Mouse (Mus musculus) erythroid progenitor cell, adult 5-6 weeks (primary cell): ENCODE results near the gene Tmem135. TPM values are rescaled to one million over a fixed set of nuclear protein-coding genes. Genes with fewer than 3 reads are reported as not detected.
"Not testable (repeated sequence)": the region's sequence is repeated elsewhere in the genome, so short reads cannot be mapped to it uniquely, and the experiment has no call there.

Experiments used
- ATAC-seq: replicated peaks from 2 replicates; pipeline ENCODE4 v1.8.0; 2016; ENCODE audit warnings: moderate number of reproducible peaks, mild to moderate bottlenecking, moderate TSS enrichment, inconsistent platforms; ENCODE audit not compliant: poor library complexity, low FRiP score, severe bottlenecking
- total RNA-seq, 2 experiments: library from RNA; stranded (forward) in 1 of 2; stranded (reverse) in 1 of 2; fragments of 150-400 nt in 1 of 2; fragments of 186-747, 209-891 nt in 1 of 2; gene quantifications; 2 replicates each; pipeline versions ENCODE4 v1.2.3 to v1.2.4; 2015 to 2017; ENCODE audit warnings: low replicate concordance in 2 of 2

Gene Tmem135
- total RNA-seq, 2 experiments from 2014 or later = 10.7 to 12.2 TPM

GRCm38 (mm10) chr7:89337711-89338349 lies 66.2 kb downstream of the Tmem135 start:
- no peak for ATAC-seq

GRCm38 (mm10) chr7:89336434-89336833 lies 67.6 kb downstream of the Tmem135 start:
- ATAC-seq = no peak

GRCm38 (mm10) chr7:89335316-89335715 lies 68.7 kb downstream of the Tmem135 start:
- ATAC-seq = no peak

GRCm38 (mm10) chr7:89329896-89330295 lies 74.1 kb downstream of the Tmem135 start:
- no peak for ATAC-seq

GRCm38 (mm10) chr7:89327731-89328130 lies 76.3 kb downstream of the Tmem135 start:
- ATAC-seq = no peak

GRCm38 (mm10) chr7:89326761-89327160 lies 77.3 kb downstream of the Tmem135 start:
- no peak for ATAC-seq

GRCm38 (mm10) chr7:89326202-89326601 lies 77.8 kb downstream of the Tmem135 start:
- ATAC-seq = no peak

- ATAC-seq = not testable (repeated sequence)
These were observed 81.3 kb downstream of the Tmem135 start for GRCm38 (mm10) chr7:89322741-89323140.

- ATAC-seq = no peak
These were observed 84.7 kb downstream of the Tmem135 start for GRCm38 (mm10) chr7:89319351-89319750.

- ATAC-seq = not testable (repeated sequence)
These were observed 86.9 kb downstream of the Tmem135 start for GRCm38 (mm10) chr7:89317088-89317487.

GRCm38 (mm10) chr7:89316112-89316511 lies 87.9 kb downstream of the Tmem135 start:
- ATAC-seq = no peak

- no peak for ATAC-seq
These were observed 92.5 kb downstream of the Tmem135 start for GRCm38 (mm10) chr7:89311555-89311954.

GRCm38 (mm10) chr7:89308926-89309325 lies 95.1 kb downstream of the Tmem135 start:
- ATAC-seq = no peak

- peak; percentile 19; the same call in 1 of the 2 replicates for ATAC-seq
These were observed 95.8 kb downstream of the Tmem135 start for GRCm38 (mm10) chr7:89308238-89308637.

- ATAC-seq = no peak
These were observed 97.2 kb downstream of the Tmem135 start for GRCm38 (mm10) chr7:89306831-89307230.

GRCm38 (mm10) chr7:89304958-89305357 lies 99.1 kb downstream of the Tmem135 start:
- no peak for ATAC-seq

GRCm38 (mm10) chr7:89303765-89304164 lies 100.3 kb downstream of the Tmem135 start:
- ATAC-seq = no peak

- ATAC-seq = no peak
These were observed 105.0 kb downstream of the Tmem135 start for GRCm38 (mm10) chr7:89298911-89299458.

- no peak for ATAC-seq
These were observed 107.1 kb downstream of the Tmem135 start for GRCm38 (mm10) chr7:89296941-89297340.

- ATAC-seq = no peak
These were observed 121.4 kb downstream of the Tmem135 start for GRCm38 (mm10) chr7:89282664-89283063.

GRCm38 (mm10) chr7:89270438-89270837 lies 133.6 kb downstream of the Tmem135 start:
- ATAC-seq = not testable (repeated sequence)

GRCm38 (mm10) chr7:89269826-89270225 lies 134.2 kb downstream of the Tmem135 start:
- ATAC-seq = no peak
